Mouse (Mus musculus) liver, embryonic 14.5 days (tissue): Measurements from ENCODE around the gene Ehbp1. TPM values are rescaled to one million over a fixed set of nuclear protein-coding genes. Genes with fewer than 3 reads are reported as not detected.

ENCODE experiments used
- ATAC-seq: fragments of 200-750 bp; cut with Nextera tagmentation; 2 replicates; pipeline ENCODE4 v1.8.0; 2017; ENCODE audit warnings: moderate number of reproducible peaks, mild to moderate bottlenecking, moderate library complexity; ENCODE audit not compliant: insufficient read depth
- DNase-seq, 3 experiments: peaks; one replicate each; pipeline ENCODE4 v3.0.0-alpha.2; 2012 to 2013; ENCODE audit warnings: low read depth in 3 of 3, low spot score in 3 of 3
- H3K27ac ChIP-seq: fragments of 300-500 bp; sonication (generic); 2 replicates; pipeline ENCODE4 v1.5.1; 2014; ENCODE audit warnings: moderate library complexity, mild to moderate bottlenecking, control low read depth, inconsistent platforms
- H3K27me3 ChIP-seq: fragments of 300-500 bp; sonication (generic); 2 replicates; pipeline ENCODE4 v1.6.1; 2014; ENCODE audit warnings: mild to moderate bottlenecking, low read length, moderate library complexity; ENCODE audit not compliant: control insufficient read depth, insufficient read depth
- H3K36me3 ChIP-seq: fragments of 300-500 bp; sonication (generic); replicated peaks from 2 replicates; pipeline ENCODE4 v1.6.1; 2014; ENCODE audit warnings: low read depth; ENCODE audit not compliant: control insufficient read depth, insufficient read depth
- H3K4me1 ChIP-seq, 2 experiments: fragments of 200-500 bp in 1 of 2; fragments of 300-500 bp in 1 of 2; sonication (generic) in 1 of 2; replicated peaks; 2 replicates each; pipeline ENCODE4 v1.6.1; 2012 to 2014; ENCODE audit warnings: antibody characterized with exemption in 1 of 2, inconsistent platforms in 1 of 2, low read length in 1 of 2; ENCODE audit not compliant: control insufficient read depth in 2 of 2, insufficient read depth in 2 of 2
- H3K4me2 ChIP-seq: fragments of 300-500 bp; sonication (generic); 2 replicates; pipeline ENCODE4 v1.6.1; 2014; ENCODE audit warnings: low read depth, mild to moderate bottlenecking, control low read depth, moderate library complexity
- H3K4me3 ChIP-seq, 2 experiments: fragments of 200-500 bp in 1 of 2; fragments of 300-500 bp in 1 of 2; sonication (generic) in 1 of 2; 2 replicates each; pipeline ENCODE4 v1.5.1; 2012 to 2014; ENCODE audit warnings: low read depth in 2 of 2, low read length in 2 of 2, mild to moderate bottlenecking in 2 of 2, control low read depth in 1 of 2, inconsistent platforms in 1 of 2, moderate library complexity in 1 of 2; ENCODE audit not compliant: insufficient read depth in 1 of 2
- H3K9ac ChIP-seq: fragments of 300-500 bp; sonication (generic); replicated peaks from 2 replicates; pipeline ENCODE4 v1.6.1; 2014; ENCODE audit warnings: mild to moderate bottlenecking, control low read depth, moderate library complexity
- H3K9me3 ChIP-seq: fragments of 300-500 bp; sonication (generic); 2 replicates; pipeline ENCODE4 v1.6.1; 2016; ENCODE audit warnings: low read length, mixed read lengths; ENCODE audit not compliant: control insufficient read depth
- CTCF ChIP-seq: IDR thresholded peaks from 2 replicates; pipeline ENCODE4 v1.5.1; 2016; ENCODE audit warnings: antibody characterized with exemption, low read depth, control low read depth
- EP300 ChIP-seq: IDR thresholded peaks from 2 replicates; pipeline ENCODE4 v1.6.1; 2016; ENCODE audit warnings: antibody characterized with exemption, low read depth
- WGBS: fragments of 180-500 bp; shearing (Covaris S2); extraction: QIAGEN DNeasy Blood & Tissue Kit; methylation state at CpG from one replicate; pipeline ENCODE4 v1.1.7; 2014; ENCODE audit not compliant: insufficient replicate concordance; 5-methylcytosine and 5-hydroxymethylcytosine counted together
- polyA plus RNA-seq, 2 experiments: library from polyadenylated mRNA; depleted of rRNA in 1 of 2; stranded (reverse) in 1 of 2; unstranded in 1 of 2; fragments of >200 nt; fragmentation: Nextera tagmentation in 1 of 2; extraction: Ambion mirVana in 1 of 2; gene quantifications; 2 replicates each; pipeline versions ENCODE4 v1.2.1 to v1.2.3; 2012 to 2014

Gene Ehbp1
- polyA plus RNA-seq, 2 experiments, result 1.7 to 3.3 TPM

- Histone ChIP-seq H3K36me3 (no peaks in the 10 kb centered on the region), H3K4me2 (peak overlapping the region; percentile 0; the same call in 1 of the 2 replicates), H3K4me3 (no peak overlapping the region), H3K9me3 (no peaks in the 10 kb centered on the region), H3K9ac (no peak overlapping the region), H3K27ac (no peak overlapping the region), H3K4me1 (no peaks in the 10 kb centered on the region; a peak in 1 of 4 replicates), H3K27me3 (peaks cover 58% of the 10 kb centered on the region)
- DNase-seq (no peak), ATAC-seq (no peak)
- WGBS, result 3% methylated on average over 10 of the region's 10 CpGs
- TF ChIP-seq CTCF (no peak), EP300 (no peak)
These were observed 333.9 kb downstream of the Ehbp1 start for GRCm38 (mm10) chr11:22008129-22008596.

- DNase-seq (no peak), ATAC-seq (no peak)
- H3K27ac ChIP-seq, result no peak overlapping the region
- TF ChIP-seq EP300, result no peak
- TF ChIP-seq CTCF, result no peak
- no peaks in the 10 kb centered on the region; a peak in 1 of 4 replicates for H3K4me1 ChIP-seq
- H3K9me3 ChIP-seq, result no peaks in the 10 kb centered on the region
- H3K36me3 ChIP-seq, result no peaks in the 10 kb centered on the region
- H3K4me2 ChIP-seq, result peak overlapping the region; percentile 0; the same call in 1 of the 2 replicates
- peaks cover 62% of the 10 kb centered on the region for H3K27me3 ChIP-seq
- H3K9ac ChIP-seq, result no peak overlapping the region
- 4% methylated on average over 6 of the region's 6 CpGs for WGBS
- no peak overlapping the region for H3K4me3 ChIP-seq
These were observed 334.3 kb downstream of the Ehbp1 start for GRCm38 (mm10) chr11:22007781-22008110.

GRCm38 (mm10) chr11:22007088-22007780 is 334.9 kb downstream of the Ehbp1 start:
- H3K4me1 ChIP-seq, result no peaks in the 10 kb centered on the region; a peak in 1 of 4 replicates
- TF ChIP-seq CTCF, result no peak
- TF ChIP-seq EP300, result no peak
- no peak overlapping the region for H3K4me2 ChIP-seq
- H3K4me3 ChIP-seq, result no peak overlapping the region
- WGBS, result 6% methylated on average over 20 of the region's 20 CpGs
- no peak for DNase-seq
- no peaks in the 10 kb centered on the region for H3K36me3 ChIP-seq
- H3K27ac ChIP-seq, result no peak overlapping the region
- peaks cover 68% of the 10 kb centered on the region for H3K27me3 ChIP-seq
- no peaks in the 10 kb centered on the region for H3K9me3 ChIP-seq
- no peak for ATAC-seq
- no peak overlapping the region for H3K9ac ChIP-seq

GRCm38 (mm10) chr11:22006471-22007087 is 335.5 kb downstream of the Ehbp1 start:
- Histone ChIP-seq H3K4me2 (no peak overlapping the region), H3K36me3 (no peaks in the 10 kb centered on the region), H3K4me3 (no peak overlapping the region), H3K27me3 (peaks cover 74% of the 10 kb centered on the region), H3K27ac (no peak overlapping the region), H3K9ac (no peak overlapping the region), H3K9me3 (no peaks in the 10 kb centered on the region), H3K4me1 (no peaks in the 10 kb centered on the region; a peak in 1 of 4 replicates)
- 10% methylated on average over 12 of the region's 12 CpGs for WGBS
- DNase-seq (no peak), ATAC-seq (no peak)
- TF ChIP-seq CTCF, result no peak
- TF ChIP-seq EP300, result no peak

GRCm38 (mm10) chr11:22005281-22005870 is 336.7 kb downstream of the Ehbp1 start:
- DNase-seq, result no peak
- no peak for TF ChIP-seq CTCF
- TF ChIP-seq EP300, result no peak
- H3K4me3 ChIP-seq, result no peak overlapping the region

More at GRCm38 (mm10) chr11:22005281-22005870, 336.7 kb downstream of the Ehbp1 start:
- Histone ChIP-seq H3K27ac (no peak overlapping the region), H3K4me1 (no peaks in the 10 kb centered on the region; a peak in 1 of 4 replicates), H3K9me3 (no peaks in the 10 kb centered on the region), H3K36me3 (no peaks in the 10 kb centered on the region), H3K9ac (no peak overlapping the region), H3K27me3 (peaks cover 83% of the 10 kb centered on the region), H3K4me2 (no peak overlapping the region)
- 7% methylated on average over 9 of the region's 9 CpGs for WGBS
- no peak for ATAC-seq
